Mouse (Mus musculus) kidney, embryonic 15.5 days (tissue): ENCODE results near the gene Ddb1. TPM values are rescaled to one million over a fixed set of nuclear protein-coding genes. Genes with fewer than 3 reads are reported as not detected.

Source experiments
- ATAC-seq: fragments of 200-750 bp; cut with Nextera tagmentation; replicated peaks from 2 replicates; pipeline ENCODE4 v1.8.0; 2017; ENCODE audit warnings: moderate TSS enrichment; ENCODE audit not compliant: low FRiP score
- H3K27ac ChIP-seq: fragments of 300-500 bp; sonication (generic); 2 replicates; pipeline ENCODE4 v1.5.1; 2015; ENCODE audit warnings: mild to moderate bottlenecking, inconsistent platforms
- H3K27me3 ChIP-seq: fragments of 300-500 bp; sonication (generic); 2 replicates; pipeline ENCODE4 v1.6.1; 2015; ENCODE audit warnings: inconsistent platforms
- H3K36me3 ChIP-seq: fragments of 300-500 bp; sonication (generic); 2 replicates; pipeline ENCODE4 v1.6.1; 2015; ENCODE audit warnings: inconsistent platforms
- H3K4me1 ChIP-seq: fragments of 300-500 bp; sonication (generic); 2 replicates; pipeline ENCODE4 v1.6.1; 2015; ENCODE audit warnings: inconsistent platforms
- H3K4me2 ChIP-seq: fragments of 300-500 bp; sonication (generic); 2 replicates; pipeline ENCODE4 v1.6.1; 2015; ENCODE audit warnings: moderate library complexity, mild to moderate bottlenecking, inconsistent platforms
- H3K4me3 ChIP-seq: fragments of 300-500 bp; sonication (generic); replicated peaks from 2 replicates; pipeline ENCODE4 v1.5.1; 2015; ENCODE audit warnings: mild to moderate bottlenecking, inconsistent platforms
- H3K9ac ChIP-seq: fragments of 300-500 bp; sonication (generic); 2 replicates; pipeline ENCODE4 v1.6.1; 2015; ENCODE audit warnings: mild to moderate bottlenecking, inconsistent platforms
- H3K9me3 ChIP-seq: fragments of 300-500 bp; sonication (generic); replicated peaks from 2 replicates; pipeline ENCODE4 v1.6.1; 2016; ENCODE audit warnings: inconsistent platforms
- WGBS: fragments of 180-500 bp; shearing (Covaris S2); methylation state at CpG from one replicate; pipeline ENCODE4 v1.1.7; 2015; ENCODE audit warnings: mixed read lengths; 5-methylcytosine and 5-hydroxymethylcytosine counted together
- polyA plus RNA-seq: library from polyadenylated mRNA; unstranded; fragments of >200 nt; fragmentation: Nextera tagmentation; extraction: Ambion mirVana; gene quantifications from 2 replicates; pipeline ENCODE4 v1.2.1, GENCODE M21; 2015

Ddb1 gene
- polyA plus RNA-seq, 1 experiment from 2014 or later = 368 TPM

DNA sequence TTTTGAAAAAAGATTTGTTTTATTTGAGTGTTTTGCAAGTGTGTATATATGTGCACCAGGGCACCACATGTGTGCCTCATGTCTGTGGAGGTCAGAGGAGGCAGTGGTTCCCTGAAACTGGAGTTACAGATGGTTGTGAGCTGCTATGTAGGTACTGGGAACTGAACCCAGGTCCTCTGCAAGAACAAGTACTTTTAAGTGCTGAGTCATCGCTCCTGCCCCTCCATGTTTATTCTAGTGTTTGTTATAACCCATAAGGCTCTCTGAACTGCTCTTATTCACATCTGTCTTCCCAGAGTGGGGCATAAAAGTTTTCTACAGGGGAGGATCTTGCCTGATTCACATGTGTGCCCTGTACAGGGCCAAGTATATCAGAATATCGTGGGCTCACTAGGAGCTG is 5.5 kb upstream of the Ddb1 start:
- H3K9me3 ChIP-seq = no peaks in the 10 kb centered on the region
- no peak overlapping the region for H3K9ac ChIP-seq
- 90% methylated on average over 2 of the region's 2 CpGs for WGBS

DNA sequence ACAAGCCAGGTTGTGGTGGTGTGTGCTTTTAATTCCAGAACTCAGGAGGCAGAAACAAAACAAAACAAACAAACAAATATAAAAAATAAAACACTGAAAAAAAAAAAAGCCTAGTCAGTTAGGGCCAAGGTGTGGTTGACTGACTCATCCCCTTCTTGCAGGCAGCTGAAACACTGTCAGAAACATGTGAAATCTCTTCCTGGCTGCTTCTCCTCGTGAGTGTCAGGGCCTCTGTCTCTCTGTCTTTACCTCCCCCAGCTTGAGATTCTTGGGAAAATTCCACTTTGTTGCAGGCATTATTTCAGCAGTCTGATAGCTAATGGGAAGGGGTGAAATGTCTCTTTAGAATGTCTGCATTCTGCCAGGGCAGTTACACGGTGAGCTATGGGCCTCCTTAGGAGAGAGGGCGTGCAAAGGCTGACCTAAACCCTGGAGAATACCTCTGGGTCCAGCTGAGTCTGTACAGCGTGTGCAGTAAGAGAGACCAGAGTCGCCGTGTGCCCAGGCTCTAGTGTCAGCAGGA is 2.8 kb upstream of the Ddb1 start:
- H3K9ac ChIP-seq = peak overlapping the region; percentile 35
- peak overlapping the region; percentile 34 for H3K4me3 ChIP-seq
- no peaks in the 10 kb centered on the region for H3K27me3 ChIP-seq
- ATAC-seq = no peak
- H3K4me1 ChIP-seq = peaks cover 42% of the 10 kb centered on the region
- H3K9me3 ChIP-seq = no peaks in the 10 kb centered on the region
- H3K27ac ChIP-seq = peak overlapping the region; percentile 97
- 4% methylated on average over 6 of the region's 6 CpGs for WGBS
- H3K4me2 ChIP-seq = peak overlapping the region; percentile 72
- H3K36me3 ChIP-seq = peaks cover 36% of the 10 kb centered on the region

More for the DNA sequence above, 5.5 kb upstream of the Ddb1 start:
- Histone ChIP-seq H3K4me3 (no peak overlapping the region), H3K4me1 (peaks cover 29% of the 10 kb centered on the region), H3K36me3 (peaks cover 54% of the 10 kb centered on the region), H3K27me3 (no peaks in the 10 kb centered on the region), H3K4me2 (no peak overlapping the region), H3K27ac (no peak overlapping the region)
- ATAC-seq = no peak

DNA sequence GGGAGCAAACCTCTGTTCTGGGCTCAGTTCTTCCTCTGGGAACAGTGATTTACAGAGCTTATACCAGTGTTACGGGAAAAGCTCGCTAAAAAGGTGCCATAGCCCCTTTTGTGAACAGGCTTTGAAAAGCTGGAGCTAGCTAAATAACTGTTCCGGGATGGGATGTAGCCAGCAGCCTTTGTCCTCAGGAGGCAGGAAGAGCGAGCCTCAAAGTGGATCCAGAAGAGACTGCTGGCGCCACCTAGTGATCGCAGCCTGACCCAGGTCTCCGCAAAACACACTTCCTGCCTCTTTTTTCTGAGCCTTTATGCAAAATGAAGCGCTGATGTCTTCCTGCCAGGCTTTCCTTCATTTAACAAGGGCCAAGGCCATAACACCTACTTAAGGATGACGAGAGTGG is 2.3 kb upstream of the Ddb1 start:
- H3K4me1 ChIP-seq = peaks cover 42% of the 10 kb centered on the region
- no peaks in the 10 kb centered on the region for H3K27me3 ChIP-seq
- WGBS = 2% methylated on average over 9 of the region's 9 CpGs
- H3K4me3 ChIP-seq = peak overlapping the region; percentile 34
- H3K36me3 ChIP-seq = peaks cover 36% of the 10 kb centered on the region
- H3K9me3 ChIP-seq = no peaks in the 10 kb centered on the region
- H3K9ac ChIP-seq = peak overlapping the region; percentile 35
- H3K4me2 ChIP-seq = peak overlapping the region; percentile 72
- peak; percentile 55 for ATAC-seq
- H3K27ac ChIP-seq = peak overlapping the region; percentile 97

DNA sequence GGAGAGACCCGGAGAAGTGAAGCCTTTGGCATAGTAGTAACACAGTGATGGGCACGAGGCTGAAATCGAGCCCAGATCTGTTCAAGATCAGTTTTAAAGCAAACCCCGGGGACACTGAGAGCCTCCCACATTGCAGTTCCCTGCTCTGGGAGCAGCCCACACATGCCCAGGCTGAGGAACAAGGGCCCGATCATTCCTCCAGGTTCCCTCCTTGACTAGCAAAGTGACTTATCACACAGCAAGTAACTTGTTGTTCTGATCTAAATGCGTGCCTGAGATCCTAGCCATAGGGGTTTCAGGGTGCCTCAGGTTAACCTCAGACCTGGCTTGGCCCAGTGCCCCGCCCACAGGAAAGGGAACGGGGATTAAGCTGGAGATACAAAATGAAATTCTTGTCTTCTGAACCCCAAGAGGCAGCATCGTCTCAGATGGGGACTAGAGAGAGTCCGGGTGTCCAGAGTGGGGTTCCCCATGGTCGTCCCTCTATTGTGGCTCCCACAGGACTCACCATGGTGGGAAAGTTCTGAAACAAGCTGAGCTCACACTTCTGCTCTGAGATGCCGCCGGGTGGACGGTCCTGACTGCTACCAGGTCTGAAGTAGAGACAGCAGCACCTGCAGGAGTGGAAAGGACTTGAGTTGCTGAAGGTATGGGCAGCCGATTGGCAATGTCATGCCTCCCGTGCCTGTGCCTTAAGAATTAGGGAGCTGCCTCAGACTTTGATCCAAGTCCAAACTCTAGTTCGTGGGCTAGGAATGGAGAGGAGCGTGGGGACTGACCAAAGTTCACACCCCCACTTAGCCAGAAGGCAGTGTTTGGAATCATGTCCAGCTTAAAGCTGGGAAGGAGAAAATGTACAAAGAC is 1.2 kb upstream of the Ddb1 start:
- Histone ChIP-seq H3K9ac (peak overlapping the region; percentile 71), H3K4me2 (peak overlapping the region; percentile 72), H3K36me3 (peaks cover 38% of the 10 kb centered on the region), H3K27ac (peak overlapping the region; percentile 97), H3K27me3 (no peaks in the 10 kb centered on the region), H3K4me1 (peaks cover 46% of the 10 kb centered on the region), H3K9me3 (no peaks in the 10 kb centered on the region), H3K4me3 (peak overlapping the region; percentile 34; the same call in 1 of the 2 replicates)
- no peak for ATAC-seq
- WGBS = 73% methylated on average over 18 of the region's 18 CpGs

DNA sequence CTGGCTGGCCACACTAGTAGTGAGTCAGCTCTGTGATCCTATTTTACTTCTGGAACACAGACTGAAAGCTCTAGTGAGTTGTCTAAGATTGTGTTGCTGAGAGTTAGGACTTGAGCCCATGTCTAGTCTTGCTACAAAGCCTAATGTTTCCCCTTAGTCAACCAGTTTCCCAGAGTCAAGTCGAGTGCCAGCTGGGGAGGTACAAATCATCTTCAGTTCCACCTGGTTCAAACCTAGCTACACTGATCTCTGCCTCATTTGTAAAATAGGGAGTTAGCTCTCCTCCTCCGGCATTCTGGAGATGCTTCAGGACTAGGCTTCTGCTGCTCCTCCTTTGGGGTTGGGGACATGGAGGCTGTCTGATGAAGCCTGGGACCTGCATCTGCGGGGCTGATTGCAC is 593 bp upstream of the Ddb1 start:
- Histone ChIP-seq H3K9me3 (no peaks in the 10 kb centered on the region), H3K27ac (peak overlapping the region; percentile 97), H3K4me3 (peak overlapping the region; percentile 99), H3K4me2 (peak overlapping the region; percentile 72), H3K36me3 (peaks cover 39% of the 10 kb centered on the region), H3K27me3 (no peaks in the 10 kb centered on the region), H3K9ac (peak overlapping the region; percentile 71), H3K4me1 (peaks cover 46% of the 10 kb centered on the region)
- 31% methylated on average over 3 of the region's 3 CpGs for WGBS
- no peak for ATAC-seq

DNA sequence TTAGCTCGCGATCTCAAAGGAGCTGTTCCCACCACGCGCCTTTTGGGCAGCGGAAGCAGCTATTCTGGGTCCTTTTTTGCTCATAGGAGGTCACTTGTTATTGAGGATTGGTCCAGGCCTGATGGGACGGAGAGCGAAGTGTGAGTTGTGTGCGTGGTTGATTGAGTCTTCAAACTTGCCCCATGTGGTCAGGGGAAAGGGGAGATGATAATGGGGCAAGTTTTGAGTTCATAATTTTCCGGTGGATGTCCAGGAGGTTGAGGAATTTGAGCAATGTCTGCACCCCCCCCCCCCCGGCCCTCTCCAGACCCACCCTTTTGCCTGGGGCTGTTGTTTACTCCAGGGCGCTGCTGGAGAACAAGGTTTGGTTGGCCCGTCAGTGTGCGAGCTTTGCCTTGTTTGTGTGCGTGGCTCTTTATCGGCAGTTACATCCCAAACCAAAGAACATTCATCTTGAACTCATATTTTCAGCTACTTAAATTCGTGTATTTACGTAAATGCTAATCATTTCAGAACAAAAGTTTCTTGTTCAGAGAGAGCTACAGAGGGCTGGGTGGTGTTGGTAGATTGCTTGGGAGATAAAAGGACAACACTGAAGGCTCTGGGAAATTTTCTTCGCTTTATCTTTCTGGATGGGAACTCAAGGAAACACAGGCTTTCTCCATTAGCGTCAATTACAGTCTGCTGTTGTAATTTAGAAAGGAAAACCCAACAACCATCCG is 935 bp downstream of the Ddb1 start:
- 5% methylated on average over 20 of the region's 20 CpGs for whole genome bisulfite sequencing
- peak overlapping the region; percentile 97 for H3K27ac ChIP-seq
- peak; percentile 9 for ATAC-seq
- H3K4me1 ChIP-seq = peaks cover 46% of the 10 kb centered on the region
- peak overlapping the region; percentile 72 for H3K4me2 ChIP-seq
- peak overlapping the region; percentile 99 for H3K4me3 ChIP-seq
- no peaks in the 10 kb centered on the region for H3K27me3 ChIP-seq
- H3K9me3 ChIP-seq = no peaks in the 10 kb centered on the region
- peaks cover 42% of the 10 kb centered on the region for H3K36me3 ChIP-seq
- H3K9ac ChIP-seq = peak overlapping the region; percentile 99

DNA sequence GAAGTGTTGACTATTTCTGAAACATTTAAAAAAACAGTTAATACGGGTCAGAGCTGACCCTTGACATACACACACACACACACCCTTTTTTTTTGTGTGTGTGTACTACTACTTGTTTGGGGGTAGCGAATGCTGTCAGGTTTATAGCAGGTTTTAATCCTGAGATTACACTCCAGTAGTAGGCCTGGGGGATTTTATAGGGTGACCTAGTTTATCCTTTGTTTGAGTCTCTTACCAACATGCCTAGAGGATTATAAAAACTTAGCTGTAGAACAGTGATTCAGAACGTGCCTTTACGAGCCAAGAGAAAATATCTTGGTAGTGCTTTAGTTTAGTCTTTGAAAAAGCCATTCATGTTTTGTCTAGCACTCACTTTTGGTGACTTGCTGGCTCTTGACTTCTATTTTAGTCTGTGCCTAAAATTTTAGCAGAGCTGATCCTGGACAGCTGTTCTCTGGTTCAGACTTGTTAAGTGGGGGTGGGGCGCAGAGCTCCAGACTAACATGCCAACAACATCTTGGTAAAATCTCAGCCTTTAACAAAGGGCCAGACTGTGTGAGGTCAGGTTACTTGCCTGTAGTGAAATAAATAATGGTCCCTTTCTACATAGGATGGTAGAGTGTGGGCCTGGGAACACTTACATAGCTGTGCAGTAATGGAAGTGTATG is 3.6 kb downstream of the Ddb1 start:
- no peaks in the 10 kb centered on the region for H3K9me3 ChIP-seq
- H3K27ac ChIP-seq = no peak overlapping the region
- peaks cover 26% of the 10 kb centered on the region for H3K4me1 ChIP-seq
- H3K4me2 ChIP-seq = no peak overlapping the region
- no peak overlapping the region for H3K9ac ChIP-seq
- WGBS = 80% methylated on average over 5 of the region's 5 CpGs
- H3K4me3 ChIP-seq = no peak overlapping the region
- H3K27me3 ChIP-seq = no peaks in the 10 kb centered on the region
- no peak for ATAC-seq
- peaks cover 69% of the 10 kb centered on the region for H3K36me3 ChIP-seq

DNA sequence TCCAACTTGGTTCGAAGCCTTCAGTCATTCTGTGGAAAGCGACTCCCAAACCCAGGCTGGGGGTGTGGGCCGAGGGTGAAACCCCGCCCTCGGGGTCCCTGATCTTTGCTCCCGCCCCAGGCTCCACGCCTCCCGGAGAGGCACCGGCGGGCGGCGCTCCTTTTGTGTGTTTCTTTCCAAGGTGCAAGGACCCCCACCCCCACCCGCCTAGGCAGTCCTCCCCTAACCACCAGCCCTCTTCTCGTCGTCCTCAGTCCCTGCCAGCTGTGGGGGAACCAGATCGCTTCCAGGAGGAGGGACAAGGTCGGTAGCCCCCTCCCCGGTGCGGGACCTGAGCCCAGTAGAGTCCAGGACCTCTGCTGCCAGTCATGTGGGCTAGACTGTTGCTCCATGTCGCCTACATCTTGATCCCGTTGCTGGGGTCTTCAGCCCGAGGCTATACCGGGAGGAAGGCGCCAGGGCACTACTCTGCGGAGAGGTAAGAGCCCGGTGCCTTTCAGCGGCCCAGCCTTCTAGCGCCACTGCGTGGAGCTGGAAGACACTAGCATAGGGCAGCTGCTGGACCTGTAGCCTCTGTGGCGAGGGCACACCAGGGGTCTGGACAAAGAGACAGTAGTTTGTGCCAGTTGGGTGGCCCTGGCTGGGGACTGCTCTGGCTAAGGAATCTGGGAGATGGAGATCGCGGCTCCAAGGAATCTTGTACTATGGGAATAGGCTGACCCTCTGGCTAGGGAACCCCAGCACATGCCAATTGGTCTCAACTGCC is 29.2 kb downstream of the Ddb1 start, which contains the start of gene Vwce:
Gene Vwce, plus strand, starts transcription at position 108 of the 766 bp plus-strand sequence.
- Histone ChIP-seq H3K27ac (peak within 1 kb of the TSS; percentile 30; the same call in 1 of the 2 replicates), H3K36me3 (peaks cover 33% of the 10 kb centered on the region), H3K9ac (peak within 1 kb of the TSS; percentile 43), H3K4me3 (peak within 1 kb of the TSS; percentile 47), H3K27me3 (peaks cover 10% of the 10 kb centered on the region), H3K4me1 (peaks cover 18% of the 10 kb centered on the region), H3K9me3 (no peaks in the 10 kb centered on the region), H3K4me2 (peak within 1 kb of the TSS; percentile 87)
- peak; percentile 81 for ATAC-seq
- WGBS = 1% methylated on average over 32 of the region's 32 CpGs

DNA sequence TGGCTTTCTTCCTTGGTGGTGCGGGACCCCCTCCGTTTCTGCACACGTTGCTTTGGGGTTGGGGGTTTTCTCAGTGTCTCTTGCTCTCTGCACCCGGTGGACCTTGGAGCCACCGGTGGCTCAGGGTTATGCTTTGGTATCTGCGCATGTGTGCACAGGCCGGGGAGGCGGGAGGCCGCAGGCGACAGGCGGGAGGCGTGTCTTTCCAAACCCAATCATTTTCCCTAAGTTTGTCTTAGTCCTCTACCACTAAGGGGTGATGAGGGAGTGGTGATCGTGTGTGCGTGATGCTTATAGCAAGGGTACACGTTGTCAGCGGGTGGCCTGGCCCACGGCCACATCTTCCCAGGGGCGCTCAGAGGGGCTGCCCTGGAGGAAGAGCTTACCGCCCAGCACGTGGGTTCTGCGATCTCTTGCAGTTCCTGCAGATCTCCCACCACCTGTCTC is 29.8 kb downstream of the Ddb1 start:
- WGBS = 2% methylated on average over 21 of the region's 21 CpGs
- H3K27ac ChIP-seq = peak overlapping the region; percentile 30; the same call in 1 of the 2 replicates

DNA sequence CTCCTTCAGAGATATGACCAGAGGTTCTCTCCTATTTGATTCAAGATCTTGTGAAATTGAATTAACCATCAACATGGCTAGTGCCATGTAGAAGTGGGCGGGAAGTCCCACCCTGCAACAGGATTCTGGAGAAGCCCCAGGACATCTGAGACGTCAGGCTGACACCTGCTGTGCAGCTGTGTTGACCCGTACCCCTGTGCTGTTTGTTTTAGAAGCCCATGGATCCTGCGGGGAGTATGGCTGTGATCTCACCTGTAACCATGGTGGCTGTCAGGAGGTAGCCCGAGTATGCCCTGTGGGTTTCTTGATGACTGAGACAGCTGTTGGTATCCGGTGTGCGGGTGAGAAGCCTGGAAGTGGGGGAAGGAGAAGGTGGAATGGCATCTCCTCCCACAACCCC is 32.7 kb downstream of the Ddb1 start:
- Histone ChIP-seq H3K9ac (no peak overlapping the region), H3K27me3 (peaks cover 10% of the 10 kb centered on the region), H3K4me2 (no peak overlapping the region), H3K36me3 (peaks cover under 1% of the 10 kb centered on the region; the same call in 1 of the 2 replicates), H3K4me3 (no peak overlapping the region), H3K27ac (no peak overlapping the region), H3K4me1 (peaks cover 23% of the 10 kb centered on the region), H3K9me3 (no peaks in the 10 kb centered on the region)
- WGBS = 41% methylated on average over 7 of the region's 7 CpGs
- no peak for ATAC-seq

More for the DNA sequence above, 29.8 kb downstream of the Ddb1 start:
- Histone ChIP-seq H3K4me2 (peak overlapping the region; percentile 87), H3K4me3 (peak overlapping the region; percentile 47), H3K4me1 (peaks cover 18% of the 10 kb centered on the region), H3K9me3 (no peaks in the 10 kb centered on the region), H3K36me3 (peaks cover 27% of the 10 kb centered on the region), H3K9ac (peak overlapping the region; percentile 43), H3K27me3 (peaks cover 10% of the 10 kb centered on the region)
- peak; percentile 89 for ATAC-seq

DNA sequence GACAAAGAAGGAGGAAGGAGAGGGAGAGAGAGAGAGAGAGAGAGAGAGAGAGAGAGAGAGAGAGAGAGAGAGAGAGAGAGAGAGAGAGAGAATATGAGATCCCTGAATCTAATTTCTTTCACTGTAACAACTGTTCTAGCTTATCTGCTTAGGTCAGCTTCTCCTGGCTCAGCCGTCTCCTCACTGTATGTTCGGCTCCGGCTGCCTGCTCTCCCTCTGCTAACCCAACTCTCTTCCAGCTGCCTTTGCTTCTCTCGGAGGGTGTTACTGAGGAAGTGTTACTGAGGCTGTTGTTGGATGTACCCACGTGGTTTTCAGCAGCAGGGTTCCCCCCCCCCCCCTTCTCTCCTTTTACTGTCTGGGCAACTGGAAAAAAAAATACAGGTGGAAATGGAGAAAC is 35.0 kb downstream of the Ddb1 start:
- no peak for ATAC-seq
- H3K9me3 ChIP-seq = no peaks in the 10 kb centered on the region
- H3K27me3 ChIP-seq = peaks cover 9% of the 10 kb centered on the region
- peaks cover 8% of the 10 kb centered on the region for H3K4me1 ChIP-seq
- no peaks in the 10 kb centered on the region for H3K36me3 ChIP-seq
- 3% methylated on average over 5 of the region's 5 CpGs for WGBS
- no peak overlapping the region for H3K9ac ChIP-seq
- peak overlapping the region; percentile 43 for H3K4me2 ChIP-seq
- no peak overlapping the region for H3K27ac ChIP-seq
- no peak overlapping the region for H3K4me3 ChIP-seq
